Comparison of ENCODE assay signal across 8 mouse cellular contexts in genomic region chr15:85315378-85316025, GRCm38 (mm10). TPM values are rescaled to one million over a fixed set of nuclear protein-coding genes. Genes with fewer than 3 reads are reported as not detected.
DNase-seq lines count a peak whose midpoint lies in the region; TF ChIP-seq lines count a peak whose summit lies in the region.

No protein-coding gene starts in this region.

- H3K9ac ChIP-seq in heart, adult 2 months (ENCODE audit: low read depth, low read length), result no peak overlapping the region

- H3K9me3 ChIP-seq in embryonic facial prominence, embryonic 10.5 days, result no peaks in the 10 kb centered on the region

- 0 out of 2 replicates have a peak overlapping the region, but pooled peaks have one; percentile 19 for H3K27ac ChIP-seq in embryonic facial prominence, embryonic 10.5 days (replicated peaks)
- no peak overlapping the region for H3K27ac ChIP-seq in heart, adult 2 months

- DNase-seq in 416B (ENCODE audit: low read depth), result peak; percentile 69
- peak; percentile 59 for DNase-seq in adrenal gland, adult 8-10 months
- DNase-seq in embryonic facial prominence, embryonic 10.5 days (ENCODE audit: low spot score), result peak; percentile 81
- peak; percentile 71 to 80 for DNase-seq in heart, adult 2 months
- DNase-seq in kidney, postnatal 14 days, result peak; percentile 85
- peak; percentile 75 for DNase-seq in lung, adult 2 months
- peak; percentile 22 for DNase-seq in ovary, adult 18-20 months (ENCODE audit: low spot score)
- peak; percentile 71 for DNase-seq in thymus, postnatal 0 days (ENCODE audit: low spot score)

- H3K79me2 ChIP-seq in heart, adult 2 months (replicated peaks; ENCODE audit: control insufficient read depth, insufficient read depth, low read length), result no peaks in the 10 kb centered on the region

- TF ChIP-seq EP300 in heart, adult 2 months (IDR thresholded peaks at IDR 0.05; ENCODE audit: insufficient read depth, low read depth, low read length), result 0 out of 2 replicates have a peak, but pooled peaks have one; percentile 69

- no peaks in the 10 kb centered on the region for H3K36me3 ChIP-seq in embryonic facial prominence, embryonic 10.5 days (replicated peaks)
- H3K36me3 ChIP-seq in heart, adult 2 months (ENCODE audit: control insufficient read depth, insufficient read depth, low read length), result no peaks in the 10 kb centered on the region

- H3K27me3 ChIP-seq in embryonic facial prominence, embryonic 10.5 days (replicated peaks; ENCODE audit: low read depth, poor library complexity, severe bottlenecking), result peaks cover 32% of the 10 kb centered on the region
- H3K27me3 ChIP-seq in heart, adult 2 months (ENCODE audit: control insufficient read depth, insufficient read depth, low read length), result no peaks in the 10 kb centered on the region

- no peak for TF ChIP-seq POLR2A in heart, adult 2 months (IDR thresholded peaks at IDR 0.05; ENCODE audit: insufficient read depth, low read depth, low read length)
- TF ChIP-seq POLR2A in lung, adult 2 months (IDR thresholded peaks at IDR 0.05; ENCODE audit: borderline replicate concordance, extremely low read depth, low read depth, low read length), result no peak

- 43% methylated on average over 13 of the region's 13 CpGs for WGBS in embryonic facial prominence, embryonic 10.5 days
- WGBS in heart, adult 2 months, result 36% methylated on average over 12 of the region's 13 CpGs
- WGBS in lung, adult 2 months, result 35% methylated on average over 12 of the region's 13 CpGs

- TF ChIP-seq CTCF in heart, adult 2 months (IDR thresholded peaks at IDR 0.05), result peak; percentile 83
- peak; percentile 97 for TF ChIP-seq CTCF in lung, adult 2 months (IDR thresholded peaks at IDR 0.05; ENCODE audit: insufficient read depth, low read length)

- peaks cover 11% of the 10 kb centered on the region for H3K4me1 ChIP-seq in embryonic facial prominence, embryonic 10.5 days
- H3K4me1 ChIP-seq in heart, adult 2 months (ENCODE audit: control insufficient read depth, insufficient read depth, low read length), result no peaks in the 10 kb centered on the region
- H3K4me1 ChIP-seq in lung, adult 2 months (ENCODE audit: control insufficient read depth, insufficient read depth, low read length), result no peaks in the 10 kb centered on the region

- intact Hi-C loops in heart, adult 2 months (cut with DNase I), result loop anchor here (1.0 to 10.0 kb wide), 4 partner anchors 49 to 409 kb away; no protein-coding TSS in a partner anchor

- H3K4me3 ChIP-seq in embryonic facial prominence, embryonic 10.5 days, result no peak overlapping the region
- no peak overlapping the region for H3K4me3 ChIP-seq in heart, adult 2 months
- no peak overlapping the region for H3K4me3 ChIP-seq in lung, adult 2 months (replicated peaks; ENCODE audit: extremely low read depth, low read depth, low read length)

RNA-seq across cellular contexts. Expression of gene Atxn10, which starts 20.5 kb away (rescaled TPM):
- total RNA-seq in adrenal gland, adult 8-10 months (2022), result 100 to 1,000 TPM; 131 to 142 (median 137) TPM
- 309 and 313 TPM in 2 replicates for polyA plus RNA-seq in embryonic facial prominence, embryonic 10.5 days (2016; fragmentation: Nextera tagmentation; extraction: Ambion mirVana)
- total RNA-seq in heart, adult 2 months (2021), result 10 to 100 TPM; 71.7 to 82.6 TPM
- 52.9 and 73.7 TPM in 2 replicates for polyA plus RNA-seq in heart, adult 2 months (2012; rRNA removed)
- polyA plus RNA-seq in lung, adult 2 months (2012; rRNA removed), result 116 and 131 TPM in 2 replicates
- 220 and 226 TPM in 2 replicates for polyA plus RNA-seq in thymus, postnatal 0 days (2015; fragmentation: Nextera tagmentation; extraction: Ambion mirVana)

Comparison
In these comparisons a context has a peak if more than half of its experiments do, and no peak if none do; other contexts are left out.
1. DNase-seq: peak in every context shown above with its lines; median percentile 85 in kidney, postnatal 14 days; 81 in embryonic facial prominence, embryonic 10.5 days; 76 in heart, adult 2 months; 75 in lung, adult 2 months; 71 in thymus, postnatal 0 days; 69 in 416B; 59 in adrenal gland, adult 8-10 months; 22 in ovary, adult 18-20 months.